In the genomic region with DNA sequence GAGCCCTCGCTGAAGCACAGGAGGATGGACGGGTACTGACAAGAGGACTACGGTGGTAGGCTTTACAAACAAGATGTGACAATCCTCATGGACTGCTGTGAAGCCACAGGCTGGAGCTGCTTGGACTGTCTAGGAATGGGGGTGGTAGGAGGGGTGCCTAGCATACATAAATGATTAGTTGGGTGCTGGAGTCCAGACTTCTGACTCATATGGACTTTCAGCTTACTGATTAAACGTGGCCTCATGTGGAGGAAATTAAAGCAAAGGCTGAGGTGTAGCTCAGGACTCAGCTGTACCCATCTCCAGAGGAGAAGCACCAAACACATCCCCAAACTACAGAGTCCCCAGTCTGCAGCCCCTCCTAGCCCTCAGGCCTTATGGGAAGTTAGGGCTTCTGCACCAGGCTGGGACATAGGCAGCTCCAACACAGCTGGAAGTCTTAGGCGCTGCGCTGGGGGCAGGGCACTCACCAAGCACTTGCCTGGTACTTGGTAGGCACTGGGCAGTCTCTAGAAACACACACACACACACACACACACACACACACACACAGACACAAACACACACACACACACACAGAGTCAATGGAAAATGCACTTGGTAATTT, we compare ENCODE assay signal across 12 mouse cellular contexts. TPM values are rescaled to one million over a fixed set of nuclear protein-coding genes. Genes with fewer than 3 reads are reported as not detected.
DNase-seq lines count a peak whose midpoint lies in the region; ATAC-seq and TF ChIP-seq lines count a peak whose summit lies in the region.
"Had no signal": no experiment of that assay in that cellular context is flagged by ENCODE, and none has a peak within 500 bp of the region (broad histone marks: within the 10 kb centered on the region; RNA-seq: fewer than 3 reads in every experiment).

No protein-coding gene starts in this region.

- H3K36me3 ChIP-seq in liver, embryonic 15.5 days (replicated peaks), result peaks cover 47% of the 10 kb centered on the region

- DNase-seq in adrenal gland, postnatal 10 days, result peak; percentile 27
- no peak for DNase-seq in adrenal gland, postnatal 36 days
- peak; percentile 29 for DNase-seq in kidney, adult 11 months
- DNase-seq in kidney, postnatal 10 days, result no peak
- DNase-seq in ovary, postnatal 14 days (ENCODE audit: low spot score), result no peak
- no peak for DNase-seq in urinary bladder, postnatal 4 days (ENCODE audit: low spot score in 2 of 2)
- DNase-seq: left cerebral cortex, postnatal 4 days had no signal

- peak overlapping the region; percentile 11; the same call in 1 of the 2 replicates for H3K9ac ChIP-seq in liver, embryonic 15.5 days
- H3K9ac ChIP-seq: embryonic facial prominence, embryonic 15.5 days; neural tube, embryonic 12.5 days had no signal

- peak overlapping the region; percentile 4; the same call in 1 of the 2 replicates for H3K4me3 ChIP-seq in bone marrow macrophage, adult 2 months (ENCODE audit: insufficient read depth, low read length)
- no peak overlapping the region for H3K4me3 ChIP-seq in liver, embryonic 15.5 days (replicated peaks)
- H3K4me3 ChIP-seq: embryonic facial prominence, embryonic 15.5 days; hindbrain, embryonic 10.5 days; neural tube, embryonic 12.5 days had no signal

- no peak for ATAC-seq in liver, embryonic 15.5 days (ENCODE audit: insufficient read depth)

- H3K27ac ChIP-seq in bone marrow macrophage, adult 2 months (ENCODE audit: insufficient read depth, low read depth, low read length), result peak overlapping the region; percentile 98
- H3K27ac ChIP-seq in liver, embryonic 15.5 days (replicated peaks), result peak overlapping the region; percentile 38
- H3K27ac ChIP-seq: embryonic facial prominence, embryonic 15.5 days; hindbrain, embryonic 10.5 days; neural tube, embryonic 12.5 days had no signal

- no peaks in the 10 kb centered on the region for H3K9me3 ChIP-seq in liver, embryonic 15.5 days (replicated peaks)
- H3K9me3 ChIP-seq: embryonic facial prominence, embryonic 15.5 days; hindbrain, embryonic 10.5 days; neural tube, embryonic 12.5 days had no signal

- H3K4me1 ChIP-seq in bone marrow macrophage, adult 2 months (ENCODE audit: control insufficient read depth, insufficient read depth, low read length), result peaks cover 73% of the 10 kb centered on the region
- H3K4me1 ChIP-seq in liver, embryonic 15.5 days (replicated peaks), result peaks cover 78% of the 10 kb centered on the region

- 62% methylated on average over 6 of the region's 6 CpGs for WGBS in liver, embryonic 15.5 days (ENCODE audit: insufficient replicate concordance)

- no peak for TF ChIP-seq POLR2A in bone marrow macrophage, adult 2 months (IDR thresholded peaks at IDR 0.05; ENCODE audit: borderline replicate concordance, low read depth, low read length)

- peak overlapping the region; percentile 18; the same call in 1 of the 2 replicates for H3K4me2 ChIP-seq in liver, embryonic 15.5 days
- H3K4me2 ChIP-seq: neural tube, embryonic 12.5 days had no signal

- TF ChIP-seq CTCF in bone marrow macrophage, adult 2 months (IDR thresholded peaks at IDR 0.05; ENCODE audit: low read depth, low read length), result no peak

- no peaks in the 10 kb centered on the region for H3K27me3 ChIP-seq in liver, embryonic 15.5 days
- H3K27me3 ChIP-seq: embryonic facial prominence, embryonic 15.5 days; neural tube, embryonic 12.5 days had no signal

RNA-seq across cellular contexts. Expression of gene Sh3gl1, which starts 4.2 kb away (rescaled TPM):
- total RNA-seq in adrenal gland, postnatal 10 days (2021), result 10 to 100 TPM; 49.3 to 50.7 TPM
- 10 to 100 TPM; 49.0 to 49.7 TPM for total RNA-seq in adrenal gland, postnatal 36 days (2021)
- 98.2 and 99.0 TPM in 2 replicates for polyA plus RNA-seq in bone marrow macrophage, adult 2 months (2012; ENCODE audit: insufficient read depth, insufficient read length, missing spikeins)
- 44.0 and 50.7 TPM in 2 replicates for polyA plus RNA-seq in liver, embryonic 15.5 days (2015; fragmentation: Nextera tagmentation; extraction: Ambion mirVana)

RNA-seq across cellular contexts. Expression of gene Chaf1a, which starts 8.0 kb away (rescaled TPM):
- 10 to 100 TPM in 1 of 2 experiments, 1 to 10 TPM in 1; 8.4 to 10.9 TPM for total RNA-seq in adrenal gland, postnatal 10 days (2021)
- total RNA-seq in adrenal gland, postnatal 36 days (2021), result 1 to 10 TPM; 3.5 to 4.7 TPM
- 11.5 and 14.1 TPM in 2 replicates for polyA plus RNA-seq in bone marrow macrophage, adult 2 months (2012; ENCODE audit: insufficient read depth, insufficient read length, missing spikeins)
- 16.6 and 18.5 TPM in 2 replicates for polyA plus RNA-seq in liver, embryonic 15.5 days (2015; fragmentation: Nextera tagmentation; extraction: Ambion mirVana)

RNA-seq across cellular contexts. Expression of gene Mpnd, which starts 26.7 kb away (rescaled TPM):
- total RNA-seq in adrenal gland, postnatal 10 days (2021), result 10 to 100 TPM; 77.0 to 91.2 TPM
- 100 to 1,000 TPM in 1 of 2 experiments, 10 to 100 TPM in 1; 79.6 to 104 TPM for total RNA-seq in adrenal gland, postnatal 36 days (2021)
- polyA plus RNA-seq in bone marrow macrophage, adult 2 months (2012; ENCODE audit: insufficient read depth, insufficient read length, missing spikeins), result 41.5 and 52.8 TPM in 2 replicates
- polyA plus RNA-seq in liver, embryonic 15.5 days (2015; fragmentation: Nextera tagmentation; extraction: Ambion mirVana), result 20.4 and 21.0 TPM in 2 replicates

RNA-seq across cellular contexts. Expression of gene Stap2, which starts 26.8 kb away (rescaled TPM):
- total RNA-seq in adrenal gland, postnatal 10 days (2021), result 10 to 100 TPM; 15.2 to 17.2 TPM
- total RNA-seq in adrenal gland, postnatal 36 days (2021), result 1 to 10 TPM; 5.1 to 7.6 TPM
- 0.98 and 1.5 TPM in 2 replicates for polyA plus RNA-seq in bone marrow macrophage, adult 2 months (2012; ENCODE audit: insufficient read depth, insufficient read length, missing spikeins)
- polyA plus RNA-seq in liver, embryonic 15.5 days (2015; fragmentation: Nextera tagmentation; extraction: Ambion mirVana), result 3.3 and 3.9 TPM in 2 replicates

RNA-seq across cellular contexts. Expression of gene Ubxn6, which starts 42.6 kb away (rescaled TPM):
- 10 to 100 TPM; 77.5 to 78.9 TPM for total RNA-seq in adrenal gland, postnatal 10 days (2021)
- total RNA-seq in adrenal gland, postnatal 36 days (2021), result 10 to 100 TPM; 73.3 to 86.1 TPM
- 55.7 and 67.6 TPM in 2 replicates for polyA plus RNA-seq in bone marrow macrophage, adult 2 months (2012; ENCODE audit: insufficient read depth, insufficient read length, missing spikeins)
- 12.5 and 13.0 TPM in 2 replicates for polyA plus RNA-seq in liver, embryonic 15.5 days (2015; fragmentation: Nextera tagmentation; extraction: Ambion mirVana)

Comparison
In these comparisons a context has a peak if more than half of its experiments do, and no peak if none do; other contexts are left out.
1. DNase-seq: peak in adrenal gland, postnatal 10 days (single experiment) and kidney, adult 11 months (single experiment); none in adrenal gland, postnatal 36 days (0 of 2), kidney, postnatal 10 days (single experiment), ovary, postnatal 14 days (single experiment) and urinary bladder, postnatal 4 days (0 of 2).